Mouse (Mus musculus): Measurements from ENCODE around the gene Pa2g4. TPM values are rescaled to one million over a fixed set of nuclear protein-coding genes. Genes with fewer than 3 reads are reported as not detected.
A peak's percentile ranks its signal among the peaks of the same experiment; 100 is the strongest.

The Pa2g4 gene
- polyA plus RNA-seq, 1 experiment from 2014 or later, result 196 TPM

- no peaks in the 10 kb centered on the region for H3K27me3 ChIP-seq (replicated peaks; ENCODE audit: control insufficient read depth, insufficient read depth, low read length)
- H3K4me3 ChIP-seq (ENCODE audit: low read length), result no peak overlapping the region
- H3K36me3 ChIP-seq (ENCODE audit: control insufficient read depth, insufficient read depth, low read length), result peaks cover 15% of the 10 kb centered on the region
- no peak overlapping the region for H3K9ac ChIP-seq (ENCODE audit: low read depth, low read length)
- 0 out of 2 replicates have a peak, but pooled peaks cover 4% of the 10 kb centered on the region for H3K4me1 ChIP-seq (ENCODE audit: control insufficient read depth, insufficient read depth, low read length)
- H3K27ac ChIP-seq (ENCODE audit: low read length), result no peak overlapping the region
- H3K9me3 ChIP-seq (ENCODE audit: control insufficient read depth, low read length), result no peaks in the 10 kb centered on the region
- ATAC-seq, result no peak
- no peak overlapping the region for H3K4me2 ChIP-seq (ENCODE audit: low read depth, low read length)
- WGBS, result 88% methylated on average over 3 of the region's 3 CpGs
Observed at GRCm38 (mm10) chr10:128545570-128545898, 20.3 kb downstream of the Pa2g4 start.

GRCm38 (mm10) chr10:128544674-128545569, 20.9 kb downstream of the Pa2g4 start:
- no peaks in the 10 kb centered on the region for H3K27me3 ChIP-seq (replicated peaks; ENCODE audit: control insufficient read depth, insufficient read depth, low read length)
- ATAC-seq, result no peak
- no peak overlapping the region for H3K4me3 ChIP-seq (ENCODE audit: low read length)
- no peaks in the 10 kb centered on the region for H3K9me3 ChIP-seq (ENCODE audit: control insufficient read depth, low read length)
- no peak overlapping the region for H3K9ac ChIP-seq (ENCODE audit: low read depth, low read length)
- H3K36me3 ChIP-seq (ENCODE audit: control insufficient read depth, insufficient read depth, low read length), result peaks cover 15% of the 10 kb centered on the region
- no peak overlapping the region for H3K27ac ChIP-seq (ENCODE audit: low read length)
- no peak overlapping the region for H3K4me2 ChIP-seq (ENCODE audit: low read depth, low read length)
- H3K4me1 ChIP-seq (ENCODE audit: control insufficient read depth, insufficient read depth, low read length), result 0 out of 2 replicates have a peak, but pooled peaks cover 4% of the 10 kb centered on the region
- WGBS, result 92% methylated on average over 37 of the region's 37 CpGs

- H3K9ac ChIP-seq (ENCODE audit: low read depth, low read length), result peak overlapping the region; percentile 30; the same call in 1 of the 2 replicates
- no peaks in the 10 kb centered on the region for H3K27me3 ChIP-seq (replicated peaks; ENCODE audit: control insufficient read depth, insufficient read depth, low read length)
- 97% methylated on average over 15 of the region's 15 CpGs for WGBS
- H3K27ac ChIP-seq (ENCODE audit: low read length), result no peak overlapping the region
- H3K36me3 ChIP-seq (ENCODE audit: control insufficient read depth, insufficient read depth, low read length), result peaks cover 15% of the 10 kb centered on the region
- no peak overlapping the region for H3K4me3 ChIP-seq (ENCODE audit: low read length)
- H3K9me3 ChIP-seq (ENCODE audit: control insufficient read depth, low read length), result no peaks in the 10 kb centered on the region
- 0 out of 2 replicates have a peak, but pooled peaks cover 4% of the 10 kb centered on the region for H3K4me1 ChIP-seq (ENCODE audit: control insufficient read depth, insufficient read depth, low read length)
- H3K4me2 ChIP-seq (ENCODE audit: low read depth, low read length), result no peak overlapping the region
- no peak for ATAC-seq
Observed at GRCm38 (mm10) chr10:128544151-128544657, 21.6 kb downstream of the Pa2g4 start.

GRCm38 (mm10) chr10:128543100-128543499, 22.7 kb downstream of the Pa2g4 start:
- Histone ChIP-seq H3K9ac (ENCODE audit: low read depth, low read length) (no peak overlapping the region), H3K4me1 (ENCODE audit: control insufficient read depth, insufficient read depth, low read length) (0 out of 2 replicates have a peak, but pooled peaks cover 4% of the 10 kb centered on the region), H3K27me3 (replicated peaks; ENCODE audit: control insufficient read depth, insufficient read depth, low read length) (no peaks in the 10 kb centered on the region), H3K27ac (ENCODE audit: low read length) (no peak overlapping the region), H3K4me2 (ENCODE audit: low read depth, low read length) (no peak overlapping the region), H3K4me3 (ENCODE audit: low read length) (no peak overlapping the region), H3K36me3 (ENCODE audit: control insufficient read depth, insufficient read depth, low read length) (peaks cover 15% of the 10 kb centered on the region), H3K9me3 (ENCODE audit: control insufficient read depth, low read length) (no peaks in the 10 kb centered on the region)
- WGBS, result 54% methylated on average over 2 of the region's 2 CpGs
- no peak for ATAC-seq

- ATAC-seq, result no peak
- 100% methylated on average over 1 of the region's 1 CpGs for WGBS
- H3K36me3 ChIP-seq (ENCODE audit: control insufficient read depth, insufficient read depth, low read length), result no peaks in the 10 kb centered on the region
- H3K27ac ChIP-seq (ENCODE audit: low read length), result no peak overlapping the region
- no peaks in the 10 kb centered on the region for H3K9me3 ChIP-seq (ENCODE audit: control insufficient read depth, low read length)
- no peak overlapping the region for H3K9ac ChIP-seq (ENCODE audit: low read depth, low read length)
- no peak overlapping the region for H3K4me2 ChIP-seq (ENCODE audit: low read depth, low read length)
- H3K4me1 ChIP-seq (ENCODE audit: control insufficient read depth, insufficient read depth, low read length), result no peaks in the 10 kb centered on the region
- no peaks in the 10 kb centered on the region for H3K27me3 ChIP-seq (replicated peaks; ENCODE audit: control insufficient read depth, insufficient read depth, low read length)
- no peak overlapping the region for H3K4me3 ChIP-seq (ENCODE audit: low read length)
Observed at GRCm38 (mm10) chr10:128538340-128538870, 27.4 kb downstream of the Pa2g4 start.

GRCm38 (mm10) chr10:128536266-128536940, 29.4 kb downstream of the Pa2g4 start:
- no peaks in the 10 kb centered on the region for H3K4me1 ChIP-seq (ENCODE audit: control insufficient read depth, insufficient read depth, low read length)
- H3K27ac ChIP-seq (ENCODE audit: low read length), result peak overlapping the region; percentile 12; the same call in 1 of the 2 replicates
- no peaks in the 10 kb centered on the region for H3K9me3 ChIP-seq (ENCODE audit: control insufficient read depth, low read length)
- no peaks in the 10 kb centered on the region for H3K36me3 ChIP-seq (ENCODE audit: control insufficient read depth, insufficient read depth, low read length)
- no peaks in the 10 kb centered on the region for H3K27me3 ChIP-seq (replicated peaks; ENCODE audit: control insufficient read depth, insufficient read depth, low read length)
- H3K4me2 ChIP-seq (ENCODE audit: low read depth, low read length), result peak overlapping the region; percentile 45
- H3K4me3 ChIP-seq (ENCODE audit: low read length), result peak overlapping the region; percentile 25
- peak overlapping the region; percentile 54 for H3K9ac ChIP-seq (ENCODE audit: low read depth, low read length)
- WGBS, result 13% methylated on average over 18 of the region's 18 CpGs
- ATAC-seq, result peak; percentile 95

GRCm38 (mm10) chr10:128535624-128536265, 30.0 kb downstream of the Pa2g4 start:
- ATAC-seq, result no peak; the same call in 1 of the 2 replicates
- no peaks in the 10 kb centered on the region for H3K9me3 ChIP-seq (ENCODE audit: control insufficient read depth, low read length)
- peak overlapping the region; percentile 12; the same call in 1 of the 2 replicates for H3K4me3 ChIP-seq (ENCODE audit: low read length)
- peak overlapping the region; percentile 47 for H3K9ac ChIP-seq (ENCODE audit: low read depth, low read length)
- no peaks in the 10 kb centered on the region for H3K4me1 ChIP-seq (ENCODE audit: control insufficient read depth, insufficient read depth, low read length)
- H3K36me3 ChIP-seq (ENCODE audit: control insufficient read depth, insufficient read depth, low read length), result no peaks in the 10 kb centered on the region
- H3K4me2 ChIP-seq (ENCODE audit: low read depth, low read length), result peak overlapping the region; percentile 45
- 68% methylated on average over 4 of the region's 4 CpGs for WGBS
- 0 out of 2 replicates have a peak overlapping the region, but pooled peaks have one; percentile 12 for H3K27ac ChIP-seq (ENCODE audit: low read length)
- no peaks in the 10 kb centered on the region for H3K27me3 ChIP-seq (replicated peaks; ENCODE audit: control insufficient read depth, insufficient read depth, low read length)

- no peak overlapping the region for H3K4me3 ChIP-seq (ENCODE audit: low read length)
- H3K27me3 ChIP-seq (replicated peaks; ENCODE audit: control insufficient read depth, insufficient read depth, low read length), result no peaks in the 10 kb centered on the region
- H3K4me2 ChIP-seq (ENCODE audit: low read depth, low read length), result no peak overlapping the region
- 71% methylated on average over 2 of the region's 2 CpGs for WGBS
- no peak for ATAC-seq
- no peaks in the 10 kb centered on the region for H3K36me3 ChIP-seq (ENCODE audit: control insufficient read depth, insufficient read depth, low read length)
- no peaks in the 10 kb centered on the region for H3K9me3 ChIP-seq (ENCODE audit: control insufficient read depth, low read length)
- no peak overlapping the region for H3K27ac ChIP-seq (ENCODE audit: low read length)
- no peak overlapping the region for H3K9ac ChIP-seq (ENCODE audit: low read depth, low read length)
- H3K4me1 ChIP-seq (ENCODE audit: control insufficient read depth, insufficient read depth, low read length), result no peaks in the 10 kb centered on the region
Observed at GRCm38 (mm10) chr10:128535206-128535605, 30.6 kb downstream of the Pa2g4 start.
